Mouse (Mus musculus) small intestine, adult 2 months (tissue): ENCODE measurements around the gene Atxn7.

Source experiments
- CTCF ChIP-seq: fragments of 200-500 bp; IDR thresholded peaks from 2 replicates; pipeline ENCODE4 v1.5.1; 2012; ENCODE audit warnings: low read depth, mild to moderate bottlenecking, control low read depth, inconsistent platforms, low read length, moderate library complexity, mixed read lengths; ENCODE audit not compliant: insufficient replicate concordance, insufficient read length; ENCODE audit errors: extremely low read depth
- POLR2A ChIP-seq: fragments of 200-500 bp; IDR thresholded peaks from 2 replicates; pipeline ENCODE4 v1.6.1; 2012; ENCODE audit warnings: low read depth, mild to moderate bottlenecking, control low read depth, inconsistent platforms, low read length, moderate library complexity

- TF ChIP-seq CTCF (no peak), POLR2A (no peak)
Observed at GRCm38 (mm10) chr14:14104930-14105318, 143.7 kb downstream of the Atxn7 start.
